Mouse (Mus musculus) lung, postnatal 0 days (tissue): ENCODE data around the gene Zfp597. TPM values are rescaled to one million over a fixed set of nuclear protein-coding genes. Genes with fewer than 3 reads are reported as not detected.
A peak's percentile ranks its signal among the peaks of the same experiment; 100 is the strongest.

ENCODE experiments used
- ATAC-seq: fragments of 200-750 bp; cut with Nextera tagmentation; 2 replicates; pipeline ENCODE4 v1.8.0; 2017; ENCODE audit warnings: moderate library complexity
- DNase-seq: peaks from one replicate; pipeline ENCODE4 v3.0.0-alpha.2; 2016; ENCODE audit warnings: low spot score
- H3K27ac ChIP-seq: fragments of 300-500 bp; sonication (generic); 2 replicates; pipeline ENCODE4 v1.5.1; 2014; ENCODE audit warnings: antibody characterized with exemption, mild to moderate bottlenecking, low read length, mixed read lengths
- H3K27me3 ChIP-seq: fragments of 300-500 bp; sonication (generic); replicated peaks from 2 replicates; pipeline ENCODE4 v1.6.1; 2014; ENCODE audit warnings: low read length, mixed read lengths; ENCODE audit not compliant: insufficient read depth
- H3K36me3 ChIP-seq: fragments of 300-500 bp; sonication (generic); 2 replicates; pipeline ENCODE4 v1.6.1; 2014; ENCODE audit warnings: low read length, mixed read lengths; ENCODE audit not compliant: insufficient read depth
- H3K4me1 ChIP-seq: fragments of 300-500 bp; sonication (generic); 2 replicates; pipeline ENCODE4 v1.6.1; 2014; ENCODE audit warnings: antibody characterized with exemption, low read depth, low read length, mixed read lengths; ENCODE audit not compliant: insufficient read depth
- H3K4me2 ChIP-seq: fragments of 300-500 bp; sonication (generic); replicated peaks from 2 replicates; pipeline ENCODE4 v1.6.1; 2014; ENCODE audit warnings: low read depth, mild to moderate bottlenecking, low read length, moderate library complexity, mixed read lengths
- H3K4me3 ChIP-seq: fragments of 300-500 bp; sonication (generic); 2 replicates; pipeline ENCODE4 v1.5.1; 2014; ENCODE audit warnings: low read depth, low read length
- H3K9ac ChIP-seq: fragments of 300-500 bp; sonication (generic); replicated peaks from 2 replicates; pipeline ENCODE4 v1.6.1; 2014; ENCODE audit warnings: low read depth, mild to moderate bottlenecking
- H3K9me3 ChIP-seq: fragments of 300-500 bp; sonication (generic); 2 replicates; pipeline ENCODE4 v1.6.1; 2016; ENCODE audit warnings: low read length, mixed read lengths
- CTCF ChIP-seq: IDR thresholded peaks from 2 replicates; pipeline ENCODE4 v1.5.1; 2016; ENCODE audit warnings: antibody characterized with exemption, mild to moderate bottlenecking
- EP300 ChIP-seq: IDR thresholded peaks from 2 replicates; pipeline ENCODE4 v1.6.1; 2016; ENCODE audit warnings: antibody characterized with exemption, mild to moderate bottlenecking, control low read depth
- WGBS: fragments of 180-500 bp; shearing (Covaris S2); extraction: QIAGEN DNeasy Blood & Tissue Kit; methylation state at CpG from one replicate; pipeline ENCODE4 v1.1.7; 2014; 5-methylcytosine and 5-hydroxymethylcytosine counted together
- polyA plus RNA-seq: library from polyadenylated mRNA; unstranded; fragments of >200 nt; fragmentation: Nextera tagmentation; extraction: Ambion mirVana; gene quantifications from 2 replicates; pipeline ENCODE4 v1.2.1, GENCODE M21; 2015

Gene Zfp597
- polyA plus RNA-seq, 1 experiment from 2014 or later, result 4.6 TPM

- WGBS, result 53% methylated on average over 6 of the region's 6 CpGs
- TF ChIP-seq EP300 (no peak), CTCF (no peak)
- H3K9me3 ChIP-seq, result no peaks in the 10 kb centered on the region
- no peak overlapping the region for H3K9ac ChIP-seq
- no peaks in the 10 kb centered on the region for H3K4me1 ChIP-seq
- no peak overlapping the region for H3K4me2 ChIP-seq
- DNase-seq (peak; percentile 42), ATAC-seq (peak; percentile 45)
- H3K36me3 ChIP-seq, result peaks cover 31% of the 10 kb centered on the region; the same call in 1 of the 2 replicates
- no peak overlapping the region for H3K4me3 ChIP-seq
- H3K27ac ChIP-seq, result 0 out of 2 replicates have a peak overlapping the region, but pooled peaks have one; percentile 1
- no peaks in the 10 kb centered on the region for H3K27me3 ChIP-seq
Measured at GRCm38 (mm10) chr16:3896046-3896445, 11.7 kb upstream of the Zfp597 start.

- 53% methylated on average over 9 of the region's 9 CpGs for WGBS
- H3K27me3 ChIP-seq, result no peaks in the 10 kb centered on the region
- DNase-seq (peak; percentile 91), ATAC-seq (peak; percentile 92)
- peaks cover 24% of the 10 kb centered on the region; the same call in 1 of the 2 replicates for H3K36me3 ChIP-seq
- no peaks in the 10 kb centered on the region for H3K4me1 ChIP-seq
- TF ChIP-seq EP300 (peak; percentile 89), CTCF (no peak)
- peak overlapping the region; percentile 86 for H3K27ac ChIP-seq
- H3K9me3 ChIP-seq, result no peaks in the 10 kb centered on the region
- no peak overlapping the region for H3K4me3 ChIP-seq
- H3K4me2 ChIP-seq, result peak overlapping the region; percentile 29
- H3K9ac ChIP-seq, result no peak overlapping the region; the same call in 1 of the 2 replicates
Measured at GRCm38 (mm10) chr16:3895173-3895792, 10.9 kb upstream of the Zfp597 start.

DNA sequence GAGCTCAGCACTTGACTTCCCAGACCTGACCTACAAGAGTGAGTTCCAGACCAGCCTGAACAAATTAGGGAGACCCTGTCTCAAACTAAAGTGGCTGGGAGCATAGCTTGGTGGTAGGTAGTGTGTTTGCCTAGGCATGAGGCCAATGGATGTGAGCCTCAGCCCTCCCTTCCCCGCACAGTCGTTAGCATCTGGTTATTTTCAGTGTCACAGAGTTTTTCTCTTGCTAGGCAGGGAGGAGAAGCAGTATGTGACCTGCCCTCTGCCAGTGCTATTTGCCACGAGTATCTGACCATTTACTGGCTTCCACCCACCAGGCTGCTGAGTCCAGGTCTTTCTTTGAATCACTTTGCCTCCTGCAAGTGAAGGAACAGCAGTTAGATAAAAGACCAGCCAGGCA is 9.4 kb upstream of the Zfp597 start:
- peaks cover 8% of the 10 kb centered on the region; the same call in 1 of the 2 replicates for H3K36me3 ChIP-seq
- DNase-seq, result no peak
- TF ChIP-seq CTCF (no peak), EP300 (no peak)
- no peak for ATAC-seq
- H3K27ac ChIP-seq, result no peak overlapping the region
- H3K9me3 ChIP-seq, result no peaks in the 10 kb centered on the region
- H3K9ac ChIP-seq, result no peak overlapping the region
- no peaks in the 10 kb centered on the region for H3K4me1 ChIP-seq
- no peaks in the 10 kb centered on the region for H3K27me3 ChIP-seq
- 36% methylated on average over 3 of the region's 3 CpGs for WGBS
- H3K4me2 ChIP-seq, result no peak overlapping the region
- H3K4me3 ChIP-seq, result no peak overlapping the region

DNA sequence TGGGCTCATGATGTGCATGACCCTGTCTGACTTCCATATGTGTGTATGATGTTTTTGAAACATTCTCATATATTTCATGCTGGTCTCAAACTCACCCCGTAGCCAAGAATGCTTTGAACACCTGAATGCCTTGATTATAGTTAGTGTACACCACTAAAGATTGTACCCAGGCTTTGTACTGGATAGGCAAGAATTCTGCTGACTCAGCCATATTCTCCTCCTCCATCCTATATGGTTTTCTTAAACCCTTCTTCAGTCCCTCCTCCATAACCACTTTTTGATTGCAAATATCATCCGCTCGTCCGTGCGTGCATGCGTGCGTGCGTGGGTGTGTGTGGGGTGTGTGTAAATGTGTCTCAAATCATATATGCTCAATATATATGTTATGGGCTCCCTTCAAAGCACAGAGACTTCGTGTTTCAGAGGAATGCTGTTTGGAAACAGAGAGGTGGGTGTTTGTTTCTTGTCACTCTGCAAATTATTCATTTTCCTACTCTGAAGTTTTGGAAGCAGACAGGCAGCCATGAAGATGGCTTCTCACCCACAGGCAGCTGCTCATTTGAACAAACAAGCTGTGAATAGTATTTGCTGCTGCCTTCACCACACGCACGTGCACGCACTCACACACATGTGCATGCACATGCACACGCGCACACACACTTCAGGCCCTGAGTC is 7.4 kb upstream of the Zfp597 start:
- ATAC-seq (no peak), DNase-seq (no peak)
- no peak overlapping the region for H3K4me3 ChIP-seq
- TF ChIP-seq CTCF (no peak), EP300 (no peak)
- WGBS, result 92% methylated on average over 14 of the region's 14 CpGs
- no peak overlapping the region for H3K27ac ChIP-seq
- H3K9ac ChIP-seq, result no peak overlapping the region
- no peak overlapping the region for H3K4me2 ChIP-seq
- no peaks in the 10 kb centered on the region for H3K27me3 ChIP-seq
- no peaks in the 10 kb centered on the region for H3K9me3 ChIP-seq
- no peaks in the 10 kb centered on the region for H3K36me3 ChIP-seq
- no peaks in the 10 kb centered on the region for H3K4me1 ChIP-seq

DNA sequence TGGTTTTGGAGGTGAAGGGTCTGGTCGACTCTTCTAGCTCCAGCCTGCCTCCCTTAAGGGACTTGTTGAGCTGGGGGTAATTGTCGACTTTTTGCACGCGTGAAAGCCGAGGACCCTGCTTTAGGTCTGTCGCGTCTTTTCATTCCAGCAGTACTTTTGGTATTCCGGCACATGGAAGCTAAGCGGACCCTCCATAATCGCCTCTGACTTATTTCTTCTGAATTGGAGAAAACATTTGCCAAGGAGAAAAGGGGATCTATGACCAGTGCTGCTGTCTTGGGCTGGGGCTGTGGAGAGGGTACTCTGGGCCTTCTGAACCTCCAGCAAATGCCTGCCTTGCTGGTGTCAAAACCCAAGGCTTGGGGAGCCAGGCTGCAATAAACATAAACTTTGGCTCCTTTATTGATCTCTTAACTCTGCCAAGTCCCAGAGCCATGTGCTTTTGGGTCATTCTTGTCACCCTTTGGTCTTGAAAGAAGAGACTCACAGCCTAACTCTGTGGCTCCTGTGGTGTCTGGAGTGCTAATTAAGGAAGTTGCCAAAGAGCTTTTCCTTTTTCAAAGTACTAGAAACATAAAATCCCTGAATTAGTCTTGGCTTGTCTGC is 807 bp upstream of the Zfp597 start:
- DNase-seq, result peak; percentile 10
- H3K4me1 ChIP-seq, result peaks cover 6% of the 10 kb centered on the region; the same call in 1 of the 2 replicates
- ATAC-seq, result no peak

DNA sequence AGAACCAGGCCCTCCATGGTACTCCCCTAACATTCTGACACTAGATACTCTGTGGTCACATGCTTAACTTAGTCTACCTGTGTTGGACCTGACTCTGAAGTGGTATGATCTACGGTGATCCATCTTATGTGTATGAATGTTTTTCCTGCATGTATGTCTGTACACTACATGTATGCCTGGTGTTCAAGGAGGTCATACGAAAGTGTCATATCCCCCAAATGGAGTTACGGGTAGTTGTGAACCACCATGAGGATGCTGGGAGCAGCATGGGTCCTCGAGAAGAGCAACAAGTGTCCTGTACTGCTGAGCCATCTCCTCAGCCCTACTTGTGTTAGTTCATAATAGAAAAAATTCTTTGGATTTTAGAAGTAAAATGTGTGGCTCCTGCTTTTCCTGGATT is 8.0 kb downstream of the Zfp597 start:
- no peak for DNase-seq
- Histone ChIP-seq H3K4me3 (no peak overlapping the region), H3K36me3 (no peaks in the 10 kb centered on the region), H3K27me3 (no peaks in the 10 kb centered on the region), H3K27ac (no peak overlapping the region), H3K9me3 (no peaks in the 10 kb centered on the region), H3K4me2 (no peak overlapping the region), H3K4me1 (peaks cover 10% of the 10 kb centered on the region; the same call in 1 of the 2 replicates), H3K9ac (no peak overlapping the region)
- no peak for ATAC-seq
- TF ChIP-seq EP300 (no peak), CTCF (no peak)
- WGBS, result 90% methylated on average over 4 of the region's 4 CpGs

More for the DNA sequence above, 807 bp upstream of the Zfp597 start:
- no peaks in the 10 kb centered on the region for H3K36me3 ChIP-seq
- 2% methylated on average over 10 of the region's 10 CpGs for WGBS
- H3K27ac ChIP-seq, result peak overlapping the region; percentile 85
- H3K4me2 ChIP-seq, result peak overlapping the region; percentile 89
- H3K9ac ChIP-seq, result peak overlapping the region; percentile 88
- H3K9me3 ChIP-seq, result no peaks in the 10 kb centered on the region
- no peaks in the 10 kb centered on the region for H3K27me3 ChIP-seq
- H3K4me3 ChIP-seq, result peak overlapping the region; percentile 93
- TF ChIP-seq EP300 (no peak), CTCF (no peak)
